Mouse (Mus musculus) cerebellum, adult 9-10 months (tissue): ENCODE results near the gene Tcta.
"Not testable (repeated sequence)": the region's sequence is repeated elsewhere in the genome, so short reads cannot be mapped to it uniquely, and the experiment has no call there.

ENCODE experiments used
- DNase-seq: peaks from one replicate; pipeline ENCODE4 v3.0.0; 2022

Tcta gene

DNA sequence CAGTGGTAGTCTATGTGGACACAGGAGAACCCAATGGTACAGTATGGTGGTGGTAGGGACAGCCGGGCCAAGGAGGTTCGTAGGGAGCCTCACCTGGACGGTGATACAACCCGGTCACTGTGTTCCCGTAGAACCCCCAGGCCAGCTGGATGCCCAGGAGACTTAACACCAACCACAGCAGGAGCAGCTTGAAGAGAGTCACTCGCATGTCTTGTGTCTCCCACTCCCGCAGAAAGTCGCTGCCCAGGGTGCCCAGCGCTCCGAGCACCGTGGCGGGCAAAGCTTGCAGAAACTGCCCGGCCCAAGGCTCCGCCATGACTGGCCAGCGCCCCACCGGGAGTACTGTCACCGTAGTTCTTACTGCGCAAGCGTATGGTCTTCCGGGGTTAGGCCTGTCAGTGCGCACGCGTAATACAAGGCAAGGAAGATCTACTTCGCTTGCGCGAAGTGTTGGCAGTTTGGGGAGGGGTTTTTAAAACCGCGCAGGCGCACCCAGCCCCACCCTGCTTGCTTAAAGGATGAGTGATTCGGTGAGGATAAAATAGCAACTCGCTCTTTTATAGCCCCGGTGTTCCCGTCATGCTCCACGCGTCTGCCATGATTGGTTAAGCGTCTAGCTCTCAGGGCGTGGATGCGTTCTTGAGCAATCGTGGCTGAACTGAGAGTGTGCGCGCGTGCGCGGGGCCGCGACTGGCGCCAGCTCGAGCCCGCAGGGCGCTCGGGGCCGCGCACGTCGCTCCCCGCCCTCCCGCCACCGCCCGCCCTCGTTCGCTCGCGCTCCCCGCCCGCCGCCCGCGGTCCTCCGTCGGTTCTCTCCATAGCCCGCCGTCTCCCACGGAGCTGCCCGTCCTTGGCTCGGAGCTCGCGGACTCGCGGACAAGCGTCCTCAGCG lies at the start of gene Tcta, which contains the start of gene Rhoa:
Gene Tcta (minus strand): TSS at position 532 of the 892 bp plus-strand sequence.
Gene Rhoa (plus strand): TSS at position 501 of the 892 bp plus-strand sequence.
- peak; percentile 100 for DNase-seq

DNA sequence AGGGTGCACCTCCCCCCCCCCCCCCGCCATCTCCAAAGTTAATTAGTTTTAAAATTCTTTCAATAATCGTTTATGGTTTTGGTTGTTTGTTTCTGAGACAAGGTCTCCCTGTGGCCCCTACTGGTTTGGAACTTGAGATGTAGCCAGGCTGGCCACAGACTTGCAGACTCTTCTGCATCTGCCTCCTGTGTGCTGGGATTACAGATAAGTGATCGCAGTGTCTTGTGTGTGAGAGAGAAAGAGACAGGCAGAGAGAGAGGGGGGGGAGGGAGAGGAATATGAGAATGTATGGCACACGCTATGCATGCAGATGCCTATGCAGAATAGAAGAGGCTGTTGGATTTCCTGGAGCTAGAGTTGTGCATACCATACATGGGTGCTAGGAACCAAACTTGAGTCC lies 43.8 kb upstream of the Tcta start:
- no peak for DNase-seq

DNA sequence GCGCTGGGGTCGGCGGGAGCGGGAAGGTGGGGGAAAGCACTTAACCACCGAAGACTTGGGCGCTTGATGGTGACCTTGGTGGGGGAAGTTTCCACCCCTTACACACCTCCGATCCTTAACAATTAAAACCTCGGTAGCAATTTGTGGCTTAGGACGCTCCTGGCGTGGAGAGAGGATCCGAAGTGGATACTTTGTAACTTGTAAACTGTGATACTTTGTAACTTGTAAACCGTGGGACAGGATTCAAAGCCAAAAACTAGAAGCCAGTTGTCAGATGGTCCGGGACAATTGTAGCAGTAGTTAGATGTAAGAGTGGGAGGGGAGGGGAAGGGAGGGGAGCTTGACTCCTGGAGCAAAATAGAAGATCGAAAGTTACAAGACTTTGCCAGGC lies 42.3 kb upstream of the Tcta start:
- DNase-seq: no peak

DNA sequence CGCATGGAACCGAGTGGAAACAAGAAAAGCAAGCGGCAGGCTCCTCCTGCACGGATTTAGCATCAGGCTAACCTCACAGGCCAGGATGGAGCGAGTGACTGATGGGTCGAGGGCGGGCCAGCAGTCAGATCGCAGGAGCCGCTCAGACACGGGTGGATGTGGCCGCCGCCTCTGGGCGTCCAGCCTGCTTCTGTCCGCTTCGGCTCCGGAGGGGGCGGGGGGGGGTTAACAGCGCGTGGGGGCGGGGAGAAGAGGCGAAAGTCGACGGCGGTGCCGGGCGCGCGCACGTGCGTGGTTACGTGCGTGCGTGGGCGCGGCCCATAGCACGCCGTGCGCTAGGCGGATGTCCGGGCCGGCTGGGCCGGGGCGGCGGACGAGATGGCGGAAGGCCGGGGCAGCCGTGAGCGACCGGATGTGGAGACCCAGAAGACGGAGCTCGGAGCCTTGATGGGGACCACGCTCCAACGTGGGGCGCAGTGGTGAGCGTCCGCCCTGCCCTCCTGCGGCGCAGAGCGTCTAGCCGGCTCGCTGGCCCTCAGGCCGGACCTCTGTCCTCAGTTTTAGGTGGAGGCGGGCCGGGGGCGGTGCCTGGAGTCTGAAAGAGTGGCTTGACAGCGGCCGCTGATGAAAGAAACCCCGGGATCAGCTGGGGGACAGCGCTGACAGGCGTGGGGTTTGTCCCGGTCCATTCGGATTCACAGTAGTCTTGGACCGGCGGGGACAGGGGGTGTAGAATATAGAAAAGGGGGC lies 41.8 kb upstream of the Tcta start, which contains the start of gene Usp4:
Gene Usp4 (plus strand): TSS at position 314 of the 750 bp plus-strand sequence.
- peak; percentile 84 for DNase-seq

DNA sequence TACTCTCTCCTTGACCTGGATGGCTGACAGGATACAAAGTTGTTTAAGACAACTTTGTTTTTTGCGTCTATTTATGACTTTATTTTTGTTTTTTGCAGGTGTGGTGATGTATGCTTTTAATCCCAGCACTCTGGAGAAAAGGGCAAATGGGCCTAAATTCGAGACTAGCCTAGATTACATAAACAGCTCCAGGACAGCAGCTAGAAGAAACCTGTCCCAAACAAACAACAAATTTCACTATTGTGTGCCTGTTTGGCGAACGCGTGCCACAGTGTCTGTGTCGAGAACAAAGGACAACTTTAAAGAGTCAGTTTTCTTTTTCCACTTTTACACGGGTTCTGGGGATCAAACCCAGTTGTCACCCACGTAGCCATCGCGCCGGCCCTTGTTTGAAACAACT lies 41.1 kb upstream of the Tcta start:
- no peak for DNase-seq

DNA sequence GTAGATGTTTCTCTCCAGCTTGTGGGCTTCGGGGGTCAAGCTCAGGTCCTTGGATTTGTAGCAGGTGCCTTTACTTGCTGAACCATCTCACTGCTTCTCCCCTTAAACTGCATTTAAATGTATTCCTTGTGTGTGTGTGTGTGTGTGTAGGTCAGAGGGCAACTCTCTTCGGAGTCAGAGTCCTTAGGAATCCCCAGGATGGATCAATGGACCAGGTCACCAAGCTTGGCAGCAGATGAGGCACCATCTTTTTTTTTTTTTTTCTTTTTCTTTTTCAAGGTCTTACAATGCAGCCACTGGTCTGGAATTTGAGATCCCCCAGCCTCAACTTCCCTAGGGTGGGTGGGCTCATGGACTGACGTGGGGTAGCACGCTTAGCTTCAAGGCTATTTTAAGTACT lies 38.5 kb upstream of the Tcta start:
- DNase-seq: no peak

DNA sequence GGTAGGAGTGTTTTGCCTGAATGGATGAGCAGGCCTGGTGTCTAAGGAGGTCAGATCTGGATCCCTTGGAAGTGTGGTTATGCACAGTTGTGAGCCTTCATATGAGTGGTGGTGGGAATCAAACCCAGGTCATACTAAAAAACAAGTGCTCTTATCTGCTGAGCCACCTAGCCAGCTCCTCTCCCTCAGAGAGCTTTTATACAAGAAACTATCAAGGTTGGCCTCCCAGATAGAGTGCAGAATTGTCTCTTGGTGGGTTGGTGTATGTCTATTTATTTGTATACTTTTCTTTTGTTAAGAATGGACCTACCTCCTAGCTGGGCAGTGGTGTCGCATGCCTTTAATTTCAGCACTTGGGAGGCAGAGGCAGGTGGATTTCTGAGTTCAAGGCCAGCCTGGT lies 37.9 kb upstream of the Tcta start:
- no peak for DNase-seq

DNA sequence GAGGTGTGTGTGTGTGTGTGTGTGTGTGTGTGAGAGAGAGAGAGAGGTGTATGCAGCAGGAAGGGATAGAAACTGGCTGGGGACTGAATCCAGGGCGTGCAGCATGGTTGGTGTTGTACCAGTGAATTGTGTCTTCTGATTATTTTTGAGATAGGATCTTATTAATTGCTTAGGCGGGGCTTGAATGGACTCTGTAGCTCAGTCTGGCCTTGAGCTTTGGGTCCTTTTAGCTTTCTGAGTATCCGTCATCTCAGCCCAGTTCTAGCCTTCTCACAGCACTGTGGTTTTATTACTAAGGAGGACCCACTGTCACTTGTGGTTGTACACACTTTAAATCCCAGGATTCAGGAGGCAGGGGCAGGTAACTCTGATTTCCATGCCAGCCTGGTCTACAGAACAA lies 37.4 kb upstream of the Tcta start:
- no peak for DNase-seq

DNA sequence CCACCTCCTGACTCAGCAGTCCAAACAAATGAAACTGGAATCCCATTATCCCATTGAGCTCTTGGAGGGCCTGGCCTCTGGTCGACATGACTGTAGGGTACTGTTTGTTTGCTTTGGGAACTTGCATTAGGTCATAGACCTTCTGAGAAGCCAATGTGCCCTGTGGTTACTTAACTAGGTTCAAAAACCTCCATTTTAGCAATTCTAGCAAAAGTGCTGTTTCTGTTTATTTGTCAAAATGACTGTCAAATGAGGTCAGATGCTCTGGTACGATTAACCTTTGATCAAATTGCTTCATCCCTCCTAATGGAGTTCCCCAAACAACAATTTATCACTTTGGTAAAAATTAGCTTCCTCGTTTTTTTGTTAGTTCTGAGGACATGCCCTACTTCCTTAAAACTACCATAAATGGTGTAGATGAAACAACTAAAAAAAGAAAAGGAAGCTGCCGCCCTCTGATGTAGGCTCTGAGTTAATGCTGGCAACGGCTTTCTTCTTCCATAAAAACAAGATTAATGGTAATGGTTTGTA lies 36.4 kb upstream of the Tcta start:
- DNase-seq: no peak

DNA sequence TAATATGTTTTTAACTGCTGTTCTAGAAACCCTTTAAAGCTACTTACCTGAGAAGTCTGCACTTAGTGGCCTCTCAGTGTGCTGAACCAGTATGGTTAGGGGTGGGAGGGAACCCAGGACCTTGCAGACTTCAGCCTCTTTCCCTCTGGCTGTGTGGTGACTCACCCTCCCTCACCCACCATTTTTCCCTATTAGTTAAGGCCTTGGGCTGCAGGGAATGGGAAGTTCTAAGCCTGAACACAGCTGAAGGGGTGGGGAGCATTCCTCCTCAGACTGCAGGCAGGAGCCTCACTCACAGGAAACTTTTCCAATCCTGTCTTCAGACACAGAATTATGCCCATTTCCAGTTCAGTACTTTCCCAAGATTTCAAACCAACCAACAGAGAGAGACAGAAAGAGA lies 35.8 kb upstream of the Tcta start:
- DNase-seq: no peak

DNA sequence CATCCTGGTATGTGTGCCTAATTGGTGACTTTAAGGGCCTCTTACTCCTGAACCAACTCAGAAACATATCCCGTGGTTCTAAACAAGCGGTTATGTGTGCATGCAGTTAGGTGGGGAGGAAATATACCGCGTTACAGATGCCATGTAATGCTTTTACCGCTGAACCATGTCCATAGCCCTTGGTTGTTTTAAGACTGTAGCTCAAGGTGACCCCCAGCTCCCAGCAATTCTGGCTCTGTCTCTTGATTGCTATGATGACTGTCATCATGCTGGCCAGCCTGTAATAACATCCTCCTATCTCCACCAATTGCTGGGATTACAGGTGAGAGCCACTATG lies 35.1 kb upstream of the Tcta start:
- no peak for DNase-seq

DNA sequence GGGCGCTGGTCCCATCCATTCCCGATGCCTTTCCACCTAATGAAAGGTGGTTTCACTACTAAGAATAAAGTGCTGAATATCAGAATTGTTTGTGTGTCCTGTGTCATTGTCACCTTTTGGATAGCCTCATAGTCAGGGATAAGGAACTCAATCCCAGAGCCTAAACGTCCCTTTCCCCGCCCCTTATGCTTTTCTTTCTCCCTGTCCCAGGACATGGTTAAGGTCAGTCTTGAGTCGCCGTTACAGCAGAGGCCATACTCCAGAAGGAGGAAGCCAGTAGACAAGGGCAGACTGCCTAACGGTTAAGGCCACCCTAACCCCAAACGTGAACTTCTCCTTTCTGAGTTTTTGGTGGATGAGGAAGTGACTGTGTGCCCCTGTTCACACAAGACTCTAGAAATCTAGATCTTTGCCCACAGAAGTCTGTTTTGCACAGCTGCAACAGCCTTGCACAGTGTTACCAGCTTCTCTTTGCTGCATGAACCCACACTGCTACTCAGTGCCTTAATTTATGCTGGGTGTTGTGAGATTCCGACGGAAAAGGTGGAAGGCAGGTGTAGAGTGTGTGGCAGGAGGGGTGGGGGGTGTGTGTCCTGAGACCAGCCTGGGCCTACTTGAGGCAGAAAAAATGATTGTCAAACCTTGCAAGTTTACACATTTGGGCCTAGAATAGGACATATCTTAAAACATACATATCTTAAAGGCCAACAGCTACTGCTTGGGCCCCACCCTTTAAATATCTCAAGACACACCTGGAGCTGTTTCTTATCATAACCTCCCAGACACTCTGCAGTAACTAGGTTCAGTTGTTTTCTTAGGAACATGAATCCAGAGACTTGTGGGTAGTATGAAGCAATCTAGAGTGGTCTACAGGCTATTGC lies 34.5 kb upstream of the Tcta start:
- DNase-seq: no peak

DNA sequence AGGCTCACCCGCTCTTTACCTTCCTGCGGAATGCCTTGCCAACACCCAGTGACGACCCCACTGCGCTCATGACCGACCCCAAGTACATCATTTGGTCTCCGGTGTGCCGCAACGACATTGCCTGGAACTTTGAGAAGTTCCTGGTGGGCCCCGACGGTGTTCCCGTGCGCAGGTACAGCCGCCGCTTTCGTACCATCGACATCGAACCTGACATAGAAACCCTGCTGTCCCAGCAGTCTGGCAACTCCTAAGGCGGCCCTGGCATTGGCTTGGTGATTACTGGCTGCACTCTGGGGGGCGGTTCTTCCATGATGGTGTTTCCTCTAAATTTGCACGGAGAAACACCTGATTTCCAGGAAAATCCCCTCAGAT lies 33.9 kb upstream of the Tcta start:
- DNase-seq: peak; percentile 45

DNA sequence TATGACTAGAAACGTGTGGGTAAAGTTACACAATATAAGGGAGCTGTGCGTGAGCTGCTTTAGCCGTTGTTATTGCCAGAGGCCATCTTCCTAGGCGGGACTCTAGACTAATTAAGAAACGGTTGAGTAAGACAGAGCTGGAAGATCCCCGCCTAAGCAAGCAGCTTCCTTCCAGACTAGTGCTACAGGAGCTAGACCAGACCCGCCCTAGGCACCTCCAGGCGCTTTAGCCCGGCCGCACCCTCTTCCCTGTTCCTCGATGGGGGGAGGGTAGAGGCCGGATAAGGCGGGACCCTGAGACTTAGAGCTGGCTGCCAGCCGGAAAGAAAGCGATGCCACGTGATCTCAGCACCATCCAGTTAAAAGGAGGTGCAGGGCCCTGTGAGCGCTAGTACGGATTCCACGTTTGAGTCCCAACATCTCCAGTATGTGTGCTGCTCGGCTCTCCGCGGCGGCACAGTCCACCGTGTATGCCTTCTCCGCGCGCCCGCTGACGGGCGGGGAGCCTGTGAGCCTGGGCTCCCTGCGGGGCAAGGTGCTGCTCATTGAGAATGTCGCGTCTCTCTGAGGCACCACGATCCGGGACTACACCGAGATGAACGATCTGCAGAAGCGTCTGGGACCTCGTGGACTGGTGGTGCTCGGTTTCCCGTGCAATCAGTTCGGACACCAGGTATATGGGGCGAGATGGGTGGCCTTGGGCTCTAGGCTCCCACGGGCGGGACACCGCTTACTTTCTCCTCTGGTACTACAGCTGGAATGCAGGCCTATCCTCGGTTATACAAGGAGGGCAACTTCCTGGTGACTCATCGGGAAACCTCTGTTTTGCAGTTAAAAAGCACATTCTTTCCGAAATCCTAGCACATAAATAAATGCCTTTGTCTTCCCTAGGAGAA lies 33.2 kb upstream of the Tcta start, which contains the start of gene Gpx1:
Gene Gpx1 (plus strand): TSS at position 18 of the 896 bp plus-strand sequence.
- peak; percentile 87 for DNase-seq

DNA sequence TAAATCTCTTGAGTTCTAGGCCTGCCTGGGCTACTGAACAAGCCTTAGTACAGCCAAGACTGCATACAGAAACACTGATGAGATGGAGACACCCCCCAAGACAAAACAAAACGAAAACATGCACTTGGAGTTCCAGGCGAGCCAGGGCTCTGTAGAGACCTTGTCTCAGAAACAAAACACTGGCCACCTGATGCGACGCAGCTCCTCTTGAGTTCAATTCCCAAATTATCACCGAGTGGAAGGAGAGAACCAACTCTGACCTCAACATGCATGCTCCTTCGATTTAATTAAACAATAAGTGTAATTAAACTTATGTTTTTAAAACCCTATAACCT lies 32.6 kb upstream of the Tcta start:
- DNase-seq: no peak

DNA sequence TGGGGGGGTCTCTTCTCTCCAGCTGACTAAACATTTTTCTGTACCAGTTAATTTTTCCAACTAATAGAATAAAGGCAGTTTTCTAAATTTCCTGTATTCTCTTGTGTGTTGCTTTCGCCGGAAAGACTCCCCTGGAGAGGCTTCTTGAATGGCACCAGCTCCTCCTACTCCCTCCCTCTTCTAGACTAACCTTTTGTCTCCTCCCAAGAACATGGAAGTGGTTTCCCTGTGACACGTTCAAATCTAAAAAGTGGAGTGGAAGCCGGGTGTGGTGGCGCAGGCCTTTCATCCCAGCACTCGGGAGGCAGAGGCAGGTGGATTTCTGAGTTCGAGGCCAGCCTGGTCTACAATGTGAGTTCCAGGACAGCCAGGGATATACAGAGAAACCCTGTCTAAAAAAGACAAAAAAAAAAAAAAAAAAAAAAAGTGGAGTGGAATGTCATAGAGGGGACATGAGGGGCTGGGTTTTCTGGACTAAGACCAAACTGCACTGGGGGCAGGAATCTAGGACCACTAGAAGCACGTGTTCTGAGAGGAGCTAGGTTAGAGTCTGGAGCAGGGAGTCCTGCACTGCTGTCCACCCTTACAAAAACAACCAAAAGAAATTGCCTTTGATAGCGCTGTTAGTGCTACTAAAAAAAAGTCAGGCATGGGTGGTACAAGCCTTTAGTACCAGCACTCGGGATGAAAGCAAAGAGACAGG lies 32.0 kb upstream of the Tcta start:
- no peak for DNase-seq

DNA sequence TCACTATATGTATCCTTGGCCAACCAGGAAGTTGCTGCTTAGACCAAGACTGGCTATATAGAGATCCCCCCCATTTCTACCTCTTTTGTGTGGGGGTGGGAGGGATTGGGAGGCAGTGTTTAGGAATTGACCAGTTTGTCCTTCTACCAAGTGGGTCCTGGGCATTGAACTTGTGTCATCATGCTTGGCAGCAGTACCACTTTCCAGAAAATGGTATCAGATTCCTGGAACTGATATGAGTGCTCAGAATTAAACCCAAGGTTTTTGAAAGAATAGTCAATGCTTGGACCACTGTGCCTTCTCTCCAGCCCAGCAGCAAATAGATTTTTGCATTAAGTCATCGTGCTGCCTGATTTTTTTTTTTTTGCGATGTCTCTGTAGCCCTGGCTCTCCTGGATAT lies 19.9 kb upstream of the Tcta start:
- DNase-seq: no peak

DNA sequence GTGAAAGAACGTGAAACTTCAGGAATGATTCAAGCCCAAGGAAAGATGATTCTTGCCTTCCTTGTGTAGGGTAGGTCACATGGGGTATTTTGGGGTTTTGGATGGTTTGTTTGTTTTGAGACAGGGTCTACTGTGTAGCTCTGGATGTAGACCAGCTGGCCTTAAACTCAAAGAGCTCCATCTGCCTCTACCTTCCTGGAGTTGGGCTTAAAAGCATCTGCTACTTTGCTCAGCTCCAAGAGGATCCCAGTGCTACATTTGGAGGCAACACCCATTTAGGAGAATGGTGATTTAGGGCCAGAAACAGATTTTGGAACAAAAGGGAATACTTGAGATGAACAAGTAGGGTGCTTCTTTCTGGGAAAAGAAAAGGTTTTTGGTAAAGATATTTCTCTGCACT lies 18.8 kb upstream of the Tcta start:
- DNase-seq: peak; percentile 61

DNA sequence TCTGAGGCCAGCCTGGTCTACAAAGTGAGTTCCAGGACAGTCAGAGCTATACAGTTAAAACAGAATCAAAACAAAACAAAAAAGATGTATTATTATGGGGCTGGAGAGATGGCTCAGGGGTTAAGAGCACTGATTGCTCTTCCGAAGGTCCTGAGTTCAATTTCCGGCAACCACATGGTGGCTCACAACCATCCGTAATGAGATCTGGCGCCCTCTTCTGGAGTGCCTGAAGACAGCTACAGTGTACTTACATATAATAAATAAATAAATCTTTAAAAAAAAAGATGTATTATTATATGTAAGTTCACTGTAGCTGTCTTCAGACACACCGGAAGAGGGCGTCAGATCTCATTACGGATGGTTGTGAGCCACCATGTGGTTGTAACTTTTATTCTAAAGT lies 16.1 kb upstream of the Tcta start:
- DNase-seq: not testable (repeated sequence)

DNA sequence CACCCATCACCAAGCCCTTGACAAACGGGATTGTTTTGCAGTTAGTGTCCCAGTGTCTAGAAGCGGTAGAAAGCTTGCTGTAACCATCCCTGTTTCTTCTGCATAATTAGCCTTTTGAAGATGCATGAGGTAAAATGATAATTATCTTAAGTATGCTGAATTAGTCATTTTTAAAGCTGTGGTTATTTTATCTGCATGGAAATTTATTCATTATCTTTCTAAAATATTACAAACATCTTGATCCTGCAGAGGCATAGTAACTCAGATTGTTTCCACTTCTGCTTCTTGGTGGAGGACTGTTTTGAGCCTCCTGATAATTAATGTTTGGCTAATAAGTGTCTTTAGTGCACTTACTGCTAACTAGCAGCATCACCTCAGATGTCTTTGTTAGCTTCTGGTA lies 12.5 kb upstream of the Tcta start:
- DNase-seq: no peak

DNA sequence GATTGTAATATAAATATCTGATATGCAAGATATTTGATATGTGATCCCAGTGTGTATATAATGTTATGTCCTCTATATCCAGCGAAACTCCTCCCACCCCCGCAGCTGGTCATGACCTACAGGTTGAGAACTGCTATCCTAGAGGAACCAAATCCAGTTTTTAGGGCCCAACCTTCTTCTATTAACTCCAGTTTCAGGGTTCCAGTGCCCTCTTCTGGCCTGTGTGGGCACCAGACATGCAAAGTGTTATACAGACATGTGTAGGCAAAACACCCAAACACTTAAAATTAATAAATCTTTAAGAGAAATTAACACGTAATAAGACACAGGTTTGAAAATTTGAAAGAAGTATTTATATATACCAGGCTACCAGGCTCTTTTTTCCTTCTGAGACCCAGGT lies 11.6 kb upstream of the Tcta start:
- DNase-seq: no peak
